Mouse (Mus musculus) CH12.LX (cell line): Measurements from ENCODE around the gene Atp2a3. TPM values are rescaled to one million over a fixed set of nuclear protein-coding genes. Genes with fewer than 3 reads are reported as not detected.

Experiments used
- DNase-seq: peaks from one replicate; pipeline ENCODE4 v3.0.0-alpha.2; 2013; ENCODE audit errors: extremely low read depth
- H3K27ac ChIP-seq: 2 replicates; pipeline ENCODE4 v1.5.1; 2012; ENCODE audit warnings: low read depth, mild to moderate bottlenecking, control low read depth, moderate library complexity; ENCODE audit not compliant: insufficient read depth
- H3K27me3 ChIP-seq: replicated peaks from 2 replicates; pipeline ENCODE3; 2012; ENCODE audit warnings: inconsistent platforms
- H3K36me3 ChIP-seq, 2 experiments: replicated peaks in 1 of 2; 2 replicates each; pipeline versions ENCODE3 to v1.6.1; 2012; ENCODE audit warnings: inconsistent platforms in 1 of 2, low read length in 1 of 2, mild to moderate bottlenecking in 1 of 2, mixed read lengths in 1 of 2, moderate library complexity in 1 of 2; ENCODE audit not compliant: control insufficient read depth in 1 of 2, insufficient read depth in 1 of 2
- H3K4me1 ChIP-seq, 2 experiments: 2 replicates each; pipeline ENCODE4 v1.6.1; 2012; ENCODE audit warnings: inconsistent platforms in 1 of 2, moderate library complexity in 1 of 2; ENCODE audit not compliant: insufficient read depth in 2 of 2, control insufficient read depth in 1 of 2
- H3K4me2 ChIP-seq: 2 replicates; pipeline ENCODE4 v1.6.1; 2012; ENCODE audit warnings: low read depth, mild to moderate bottlenecking, control low read depth; ENCODE audit not compliant: poor library complexity, insufficient read depth, severe bottlenecking
- H3K4me3 ChIP-seq, 3 experiments: fragments of 150-350 bp in 1 of 3; sonication (generic) in 1 of 3; replicated peaks in 1 of 3; 2 replicates each; pipeline versions ENCODE3 to v1.5.1; 2011 to 2012; ENCODE audit warnings: low read depth in 2 of 3, low read length in 2 of 3, mild to moderate bottlenecking in 2 of 3, moderate library complexity in 2 of 3, control low read depth in 1 of 3, improper control_type of control experiment in 1 of 3, inconsistent platforms in 1 of 3, mixed read lengths in 1 of 3; ENCODE audit not compliant: poor library complexity in 1 of 3
- H3K79me2 ChIP-seq: replicated peaks from 2 replicates; pipeline ENCODE4 v1.6.1; 2012; ENCODE audit warnings: mild to moderate bottlenecking, moderate library complexity; ENCODE audit not compliant: control insufficient read depth, poor library complexity, insufficient read depth, severe bottlenecking; ENCODE audit errors: extremely low read depth
- H3K9ac ChIP-seq: 2 replicates; pipeline ENCODE4 v1.6.1; 2012; ENCODE audit warnings: low read depth, mild to moderate bottlenecking, control low read depth, moderate library complexity; ENCODE audit not compliant: insufficient read depth
- H3K9me3 ChIP-seq: replicated peaks from 2 replicates; pipeline ENCODE3; 2012; ENCODE audit warnings: low read length, inconsistent platforms, mixed read lengths
- CHD2 ChIP-seq: IDR thresholded peaks from 2 replicates; pipeline ENCODE4 v1.6.1; 2011; ENCODE audit warnings: low read length, improper control_type of control experiment
- ELF1 ChIP-seq: IDR thresholded peaks from 2 replicates; pipeline ENCODE4 v1.6.1; 2014; ENCODE audit warnings: low read depth, mild to moderate bottlenecking, inconsistent platforms, low read length, improper control_type of control experiment
- EP300 ChIP-seq: IDR thresholded peaks from 2 replicates; pipeline ENCODE4 v1.6.1; 2011; ENCODE audit warnings: low read length, improper control_type of control experiment
- ETS1 ChIP-seq: conservative IDR thresholded peaks from 2 replicates; pipeline ENCODE4 v1.6.1; 2012; ENCODE audit warnings: low read depth, mild to moderate bottlenecking, inconsistent platforms, low read length, improper control_type of control experiment, moderate library complexity
- IRF4 ChIP-seq: IDR thresholded peaks from 2 replicates; pipeline ENCODE4 v1.6.1; 2014; ENCODE audit warnings: low read depth, mild to moderate bottlenecking, inconsistent platforms, low read length, improper control_type of control experiment
- JUN ChIP-seq: IDR thresholded peaks from 2 replicates; pipeline ENCODE4 v1.6.1; 2011; ENCODE audit warnings: low read depth, mild to moderate bottlenecking, low read length, improper control_type of control experiment, moderate library complexity; ENCODE audit not compliant: insufficient read depth
- JUND ChIP-seq: conservative IDR thresholded peaks from 2 replicates; pipeline ENCODE4 v1.6.1; 2011; ENCODE audit warnings: low read depth, low read length, improper control_type of control experiment
- KAT2A ChIP-seq: IDR thresholded peaks from 2 replicates; pipeline ENCODE4 v1.6.1; 2012; ENCODE audit warnings: low read length, improper control_type of control experiment, inconsistent platforms; ENCODE audit not compliant: insufficient replicate concordance
- MAZ ChIP-seq: IDR thresholded peaks from 2 replicates; pipeline ENCODE4 v1.6.1; 2012; ENCODE audit warnings: low read depth, mild to moderate bottlenecking, inconsistent platforms, low read length, improper control_type of control experiment, moderate library complexity
- MEF2A ChIP-seq: IDR thresholded peaks from 2 replicates; pipeline ENCODE4 v1.6.1; 2014; ENCODE audit warnings: low read depth, mild to moderate bottlenecking, inconsistent platforms, low read length, improper control_type of control experiment, borderline replicate concordance
- MYC ChIP-seq: IDR thresholded peaks from 2 replicates; pipeline ENCODE4 v1.6.1; 2011; ENCODE audit warnings: low read depth, mild to moderate bottlenecking, improper control_type of control experiment, low read length
- NELFE ChIP-seq: IDR thresholded peaks from 2 replicates; pipeline ENCODE4 v1.6.1; 2011; ENCODE audit warnings: low read depth, low read length, improper control_type of control experiment
- PAX5 ChIP-seq: IDR thresholded peaks from 2 replicates; pipeline ENCODE4 v1.6.1; 2012; ENCODE audit warnings: low read length, inconsistent platforms, mixed read lengths
- POLR2A ChIP-seq: IDR thresholded peaks from 2 replicates; pipeline ENCODE4 v1.6.1; 2011; ENCODE audit warnings: low read depth, mild to moderate bottlenecking, improper control_type of control experiment, low read length
- POLR2AphosphoS2 ChIP-seq: IDR thresholded peaks from 2 replicates; pipeline ENCODE4 v1.6.1; 2011; ENCODE audit warnings: low read depth, low read length, improper control_type of control experiment
- RAD21 ChIP-seq: IDR thresholded peaks from 2 replicates; pipeline ENCODE4 v1.6.1; 2011; ENCODE audit warnings: low read depth, mild to moderate bottlenecking, low read length, improper control_type of control experiment, moderate library complexity
- TBP ChIP-seq: conservative IDR thresholded peaks from 2 replicates; pipeline ENCODE4 v1.6.1; 2011; ENCODE audit warnings: low read depth, low read length, improper control_type of control experiment
- USF1 ChIP-seq: IDR thresholded peaks from 2 replicates; pipeline ENCODE4 v1.6.1; 2014; ENCODE audit warnings: low read depth, mild to moderate bottlenecking, inconsistent platforms, low read length, improper control_type of control experiment
- USF2 ChIP-seq: conservative IDR thresholded peaks from 2 replicates; pipeline ENCODE4 v1.6.1; 2011; ENCODE audit warnings: low read depth, low read length, improper control_type of control experiment
- ZC3H11A ChIP-seq: IDR thresholded peaks from 2 replicates; pipeline ENCODE4 v1.6.1; 2012; ENCODE audit warnings: low read depth, mild to moderate bottlenecking, inconsistent platforms, low read length, improper control_type of control experiment
- ZKSCAN1 ChIP-seq: IDR thresholded peaks from 2 replicates; pipeline ENCODE4 v1.6.1; 2012; ENCODE audit warnings: low read depth, inconsistent platforms, low read length, improper control_type of control experiment, borderline replicate concordance
- ZMIZ1 ChIP-seq: IDR thresholded peaks from 2 replicates; pipeline ENCODE4 v1.6.1; 2012; ENCODE audit warnings: low read depth, mild to moderate bottlenecking, inconsistent platforms, low read length, improper control_type of control experiment
- ZNF384 ChIP-seq: IDR thresholded peaks from 2 replicates; pipeline ENCODE4 v1.6.1; 2012; ENCODE audit warnings: low read depth, low read length, improper control_type of control experiment, inconsistent platforms
- dilution Hi-C: fragments of 300-500 bp; cut with MboI; formaldehyde crosslinking; loops from 2 replicates; pipeline ENCODE4 v1.14.3; 2020; ENCODE audit warnings: low sequenced_read_pairs; ENCODE audit not compliant: extremely low pct_unique_long_range_greater_than_20kb, extremely low pct_ligation_motif_present
- in situ Hi-C: fragments of 300-500 bp; cut with MboI; formaldehyde crosslinking; loops from 3 replicates; pipeline ENCODE4 v1.14.3; 2019; ENCODE audit warnings: low sequenced_read_pairs, low pct_ligation_motif_present, low pct_unique_long_range_greater_than_20kb, mixed read lengths
- polyA plus RNA-seq: library from polyadenylated mRNA; unstranded; fragments of >175 nt; gene quantifications from 2 replicates; pipeline ENCODE4 v1.2.1, GENCODE M21; 2012; ENCODE audit warnings: low read depth; ENCODE audit not compliant: insufficient read length
- total RNA-seq, 2 experiments: library from RNA; depleted of rRNA; stranded (reverse); fragments of 300-350 nt in 1 of 2; fragments of >200 nt in 1 of 2; gene quantifications; 2 replicates each; pipeline ENCODE4 v1.2.3; 2012 to 2014

Atp2a3 gene
- total and polyA plus RNA-seq, 3 experiments, result 61.4 to 279 (median 218) TPM

GRCm38 (mm10) chr11:72989044-72989443, 28.1 kb downstream of the Atp2a3 start:
- H3K36me3 ChIP-seq, result peaks cover 74 to 97% of the 10 kb centered on the region in 2 experiments
- TF ChIP-seq MEF2A (no peak), JUND (no peak), JUN (no peak), ZC3H11A (no peak), USF1 (no peak), POLR2AphosphoS2 (no peak), ZMIZ1 (no peak), MYC (no peak), ZKSCAN1 (no peak), IRF4 (no peak), ELF1 (no peak), CHD2 (no peak), TBP (no peak), ZNF384 (no peak), KAT2A (no peak), NELFE (no peak), MAZ (no peak), USF2 (no peak), RAD21 (no peak)
- TF ChIP-seq, all 38 proteins: peak for 0
- no peaks in the 10 kb centered on the region for H3K79me2 ChIP-seq
- H3K4me2 ChIP-seq, result no peak overlapping the region
- H3K4me1 ChIP-seq, result peaks cover 7 to 41% of the 10 kb centered on the region in 2 experiments; a peak in 3 of 4 replicates
- no peaks in the 10 kb centered on the region for H3K9me3 ChIP-seq
- in situ Hi-C loops (no loop called here), dilution Hi-C loops (no loop called here)
- no peak overlapping the region for H3K9ac ChIP-seq
- H3K27me3 ChIP-seq, result no peaks in the 10 kb centered on the region
- H3K4me3 ChIP-seq, result no peak overlapping the region
- no peak for DNase-seq
- no peak overlapping the region; the same call in 1 of the 2 replicates for H3K27ac ChIP-seq

DNA sequence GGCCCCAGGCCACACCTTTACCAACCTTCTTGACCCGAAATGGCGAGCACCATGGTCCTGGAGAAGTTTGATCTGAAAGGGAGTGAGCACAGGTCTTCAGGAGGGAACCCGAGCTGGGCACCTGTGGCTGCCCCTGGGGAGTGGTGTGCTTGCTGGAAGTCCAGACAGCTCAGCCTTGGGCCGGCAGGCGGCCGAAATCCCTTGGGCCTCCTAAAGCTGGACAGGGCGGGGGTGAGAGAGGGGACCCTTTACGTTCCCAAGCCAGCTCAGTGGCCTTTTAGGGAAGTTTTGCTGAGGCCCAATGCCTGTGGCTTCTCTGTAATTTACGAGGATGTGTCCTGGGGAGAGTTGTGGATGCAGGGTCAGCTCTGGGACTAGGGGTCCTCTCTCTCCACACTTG, 29.7 kb downstream of the Atp2a3 start:
- TF ChIP-seq POLR2A, result no peak
- TF ChIP-seq PAX5, result no peak
- TF ChIP-seq ZNF384, result no peak
- no peak for TF ChIP-seq MYC
- TF ChIP-seq MEF2A, result no peak
- TF ChIP-seq ETS1, result no peak
- TF ChIP-seq POLR2AphosphoS2, result no peak
- no peak for TF ChIP-seq EP300
- no peak for TF ChIP-seq ZC3H11A
- no peak for TF ChIP-seq JUN
- no peak for TF ChIP-seq ZKSCAN1
- Histone ChIP-seq H3K4me1 (peaks cover 7 to 31% of the 10 kb centered on the region in 2 experiments; a peak in 3 of 4 replicates), H3K4me2 (no peak overlapping the region), H3K9me3 (no peaks in the 10 kb centered on the region), H3K27me3 (no peaks in the 10 kb centered on the region), H3K36me3 (peaks cover 68 to 95% of the 10 kb centered on the region in 2 experiments), H3K27ac (no peak overlapping the region), H3K4me3 (no peak overlapping the region), H3K79me2 (no peaks in the 10 kb centered on the region), H3K9ac (no peak overlapping the region)
- dilution Hi-C loops (no loop called here), in situ Hi-C loops (no loop called here)
- no peak for DNase-seq
